Mouse (Mus musculus): ENCODE measurements around the gene Prkce. TPM values are rescaled to one million over a fixed set of nuclear protein-coding genes. Genes with fewer than 3 reads are reported as not detected.

Gene Prkce
- polyA plus RNA-seq, 1 experiment from 2014 or later: 7.4 TPM

- WGBS: 92% methylated on average over 4 of the region's 4 CpGs
- H3K27me3 ChIP-seq (ENCODE audit: control insufficient read depth, insufficient read depth, low read length): no peaks in the 10 kb centered on the region
Observed at GRCm38 (mm10) chr17:86452934-86453333, 285.3 kb downstream of the Prkce start.

GRCm38 (mm10) chr17:86453673-86454350 lies 286.2 kb downstream of the Prkce start:
- Histone ChIP-seq H3K36me3 (ENCODE audit: control insufficient read depth, insufficient read depth, low read length) (no peaks in the 10 kb centered on the region), H3K4me1 (replicated peaks; ENCODE audit: control insufficient read depth, insufficient read depth, low read length) (no peaks in the 10 kb centered on the region), H3K27ac (ENCODE audit: low read depth, low read length) (no peak overlapping the region), H3K4me2 (replicated peaks; ENCODE audit: low read depth, low read length) (no peak overlapping the region), H3K27me3 (ENCODE audit: control insufficient read depth, insufficient read depth, low read length) (no peaks in the 10 kb centered on the region), H3K4me3 (ENCODE audit: low read depth, low read length) (no peak overlapping the region), H3K9me3 (ENCODE audit: control insufficient read depth, low read length) (no peaks in the 10 kb centered on the region), H3K9ac (ENCODE audit: low read depth, low read length) (no peak overlapping the region)
- DNase-seq (ENCODE audit: low spot score) (no peak), ATAC-seq (ENCODE audit: low FRiP score) (no peak)
- WGBS: 91% methylated on average over 14 of the region's 14 CpGs

More at GRCm38 (mm10) chr17:86452934-86453333, 285.3 kb downstream of the Prkce start:
- Histone ChIP-seq H3K9me3 (ENCODE audit: control insufficient read depth, low read length) (no peaks in the 10 kb centered on the region), H3K4me1 (replicated peaks; ENCODE audit: control insufficient read depth, insufficient read depth, low read length) (no peaks in the 10 kb centered on the region), H3K9ac (ENCODE audit: low read depth, low read length) (no peak overlapping the region), H3K4me2 (replicated peaks; ENCODE audit: low read depth, low read length) (no peak overlapping the region), H3K36me3 (ENCODE audit: control insufficient read depth, insufficient read depth, low read length) (no peaks in the 10 kb centered on the region), H3K27ac (ENCODE audit: low read depth, low read length) (no peak overlapping the region), H3K4me3 (ENCODE audit: low read depth, low read length) (no peak overlapping the region)
- ATAC-seq (ENCODE audit: low FRiP score): no peak
- DNase-seq (ENCODE audit: low spot score): no peak

GRCm38 (mm10) chr17:86454351-86454706 lies 286.7 kb downstream of the Prkce start:
- 91% methylated on average over 3 of the region's 3 CpGs for WGBS
- no peak for ATAC-seq (ENCODE audit: low FRiP score)

GRCm38 (mm10) chr17:86456512-86456911 lies 288.9 kb downstream of the Prkce start:
- 78% methylated on average over 6 of the region's 6 CpGs for WGBS
- no peak for ATAC-seq (ENCODE audit: low FRiP score)
- H3K4me3 ChIP-seq (ENCODE audit: low read depth, low read length): no peak overlapping the region

More at GRCm38 (mm10) chr17:86454351-86454706, 286.7 kb downstream of the Prkce start:
- Histone ChIP-seq H3K4me3 (ENCODE audit: low read depth, low read length) (no peak overlapping the region), H3K4me2 (replicated peaks; ENCODE audit: low read depth, low read length) (no peak overlapping the region), H3K27me3 (ENCODE audit: control insufficient read depth, insufficient read depth, low read length) (no peaks in the 10 kb centered on the region), H3K9ac (ENCODE audit: low read depth, low read length) (no peak overlapping the region), H3K4me1 (replicated peaks; ENCODE audit: control insufficient read depth, insufficient read depth, low read length) (no peaks in the 10 kb centered on the region), H3K36me3 (ENCODE audit: control insufficient read depth, insufficient read depth, low read length) (no peaks in the 10 kb centered on the region), H3K9me3 (ENCODE audit: control insufficient read depth, low read length) (no peaks in the 10 kb centered on the region), H3K27ac (ENCODE audit: low read depth, low read length) (no peak overlapping the region)
- DNase-seq (ENCODE audit: low spot score): no peak

GRCm38 (mm10) chr17:86458302-86458980 lies 290.9 kb downstream of the Prkce start:
- no peaks in the 10 kb centered on the region for H3K36me3 ChIP-seq (ENCODE audit: control insufficient read depth, insufficient read depth, low read length)
- H3K27me3 ChIP-seq (ENCODE audit: control insufficient read depth, insufficient read depth, low read length): no peaks in the 10 kb centered on the region
- H3K4me3 ChIP-seq (ENCODE audit: low read depth, low read length): no peak overlapping the region
- no peak overlapping the region for H3K9ac ChIP-seq (ENCODE audit: low read depth, low read length)
- WGBS: 82% methylated on average over 11 of the region's 11 CpGs
- no peaks in the 10 kb centered on the region for H3K4me1 ChIP-seq (replicated peaks; ENCODE audit: control insufficient read depth, insufficient read depth, low read length)
- ATAC-seq (ENCODE audit: low FRiP score): no peak
- H3K4me2 ChIP-seq (replicated peaks; ENCODE audit: low read depth, low read length): no peak overlapping the region
- no peak overlapping the region for H3K27ac ChIP-seq (ENCODE audit: low read depth, low read length)
- no peak for DNase-seq (ENCODE audit: low spot score)
- no peaks in the 10 kb centered on the region for H3K9me3 ChIP-seq (ENCODE audit: control insufficient read depth, low read length)

More at GRCm38 (mm10) chr17:86456512-86456911, 288.9 kb downstream of the Prkce start:
- no peak for DNase-seq (ENCODE audit: low spot score)
- Histone ChIP-seq H3K9ac (ENCODE audit: low read depth, low read length) (no peak overlapping the region), H3K4me1 (replicated peaks; ENCODE audit: control insufficient read depth, insufficient read depth, low read length) (no peaks in the 10 kb centered on the region), H3K27me3 (ENCODE audit: control insufficient read depth, insufficient read depth, low read length) (no peaks in the 10 kb centered on the region), H3K4me2 (replicated peaks; ENCODE audit: low read depth, low read length) (no peak overlapping the region), H3K9me3 (ENCODE audit: control insufficient read depth, low read length) (no peaks in the 10 kb centered on the region), H3K36me3 (ENCODE audit: control insufficient read depth, insufficient read depth, low read length) (no peaks in the 10 kb centered on the region), H3K27ac (ENCODE audit: low read depth, low read length) (no peak overlapping the region)

- Histone ChIP-seq H3K9me3 (ENCODE audit: control insufficient read depth, low read length) (no peaks in the 10 kb centered on the region), H3K27ac (ENCODE audit: low read depth, low read length) (no peak overlapping the region), H3K27me3 (ENCODE audit: control insufficient read depth, insufficient read depth, low read length) (no peaks in the 10 kb centered on the region), H3K36me3 (ENCODE audit: control insufficient read depth, insufficient read depth, low read length) (no peaks in the 10 kb centered on the region), H3K4me2 (replicated peaks; ENCODE audit: low read depth, low read length) (no peak overlapping the region), H3K4me1 (replicated peaks; ENCODE audit: control insufficient read depth, insufficient read depth, low read length) (no peaks in the 10 kb centered on the region; the same call in 1 of the 2 replicates), H3K9ac (ENCODE audit: low read depth, low read length) (no peak overlapping the region), H3K4me3 (ENCODE audit: low read depth, low read length) (no peak overlapping the region)
- 79% methylated on average over 17 of the region's 17 CpGs for WGBS
- DNase-seq (ENCODE audit: low spot score): no peak
- no peak for ATAC-seq (ENCODE audit: low FRiP score)
Observed at GRCm38 (mm10) chr17:86460645-86461430, 293.3 kb downstream of the Prkce start.

GRCm38 (mm10) chr17:86463369-86463768 lies 295.8 kb downstream of the Prkce start:
- no peak overlapping the region for H3K27ac ChIP-seq (ENCODE audit: low read depth, low read length)
- no peaks in the 10 kb centered on the region; the same call in 1 of the 2 replicates for H3K4me1 ChIP-seq (replicated peaks; ENCODE audit: control insufficient read depth, insufficient read depth, low read length)
- WGBS: 55% methylated on average over 3 of the region's 3 CpGs
- no peak overlapping the region for H3K4me3 ChIP-seq (ENCODE audit: low read depth, low read length)
- H3K9me3 ChIP-seq (ENCODE audit: control insufficient read depth, low read length): no peaks in the 10 kb centered on the region
- ATAC-seq (ENCODE audit: low FRiP score) (no peak), DNase-seq (ENCODE audit: low spot score) (no peak)
- H3K4me2 ChIP-seq (replicated peaks; ENCODE audit: low read depth, low read length): no peak overlapping the region
- no peaks in the 10 kb centered on the region for H3K27me3 ChIP-seq (ENCODE audit: control insufficient read depth, insufficient read depth, low read length)
- no peak overlapping the region for H3K9ac ChIP-seq (ENCODE audit: low read depth, low read length)
- no peaks in the 10 kb centered on the region for H3K36me3 ChIP-seq (ENCODE audit: control insufficient read depth, insufficient read depth, low read length)

GRCm38 (mm10) chr17:86464197-86464596 lies 296.6 kb downstream of the Prkce start:
- ATAC-seq (ENCODE audit: low FRiP score) (no peak), DNase-seq (ENCODE audit: low spot score) (no peak)
- Histone ChIP-seq H3K36me3 (ENCODE audit: control insufficient read depth, insufficient read depth, low read length) (no peaks in the 10 kb centered on the region), H3K9me3 (ENCODE audit: control insufficient read depth, low read length) (no peaks in the 10 kb centered on the region), H3K27me3 (ENCODE audit: control insufficient read depth, insufficient read depth, low read length) (no peaks in the 10 kb centered on the region), H3K4me1 (replicated peaks; ENCODE audit: control insufficient read depth, insufficient read depth, low read length) (no peaks in the 10 kb centered on the region; the same call in 1 of the 2 replicates), H3K27ac (ENCODE audit: low read depth, low read length) (no peak overlapping the region), H3K4me2 (replicated peaks; ENCODE audit: low read depth, low read length) (no peak overlapping the region), H3K4me3 (ENCODE audit: low read depth, low read length) (no peak overlapping the region), H3K9ac (ENCODE audit: low read depth, low read length) (no peak overlapping the region)
- WGBS: 92% methylated on average over 8 of the region's 8 CpGs

Measured in hindbrain, embryonic 11.5 days (tissue).